Mouse (Mus musculus): ENCODE results near the gene Casp12. TPM values are rescaled to one million over a fixed set of nuclear protein-coding genes. Genes with fewer than 3 reads are reported as not detected.

The Casp12 gene
- total and polyA plus RNA-seq, 3 experiments: 0.34 TPM; not detected in 2

DNA sequence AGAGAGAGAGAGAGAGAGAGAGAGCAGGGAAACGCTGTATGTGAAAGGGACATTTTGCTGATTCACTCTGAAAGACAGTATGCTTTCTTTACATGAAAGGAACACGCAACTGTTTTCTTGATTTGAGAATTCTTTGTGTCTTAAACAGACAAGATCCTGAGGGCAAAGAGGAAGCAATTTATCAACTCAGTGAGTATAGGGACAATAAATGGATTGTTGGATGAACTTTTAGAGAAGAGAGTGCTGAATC is 46.2 kb upstream of the Casp12 start (continued):
- TF ChIP-seq MAX (IDR thresholded peaks at IDR 0.05; ENCODE audit: low read length) (no peak), ZKSCAN1 (IDR thresholded peaks at IDR 0.05; ENCODE audit: borderline replicate concordance, low read depth, low read length) (no peak), TBP (conservative IDR thresholded peaks at IDR 0.05; ENCODE audit: low read depth, low read length) (no peak), KAT2A (IDR thresholded peaks at IDR 0.05; ENCODE audit: insufficient replicate concordance, low read length) (no peak), NELFE (IDR thresholded peaks at IDR 0.05; ENCODE audit: low read depth, low read length) (no peak), ELF1 (IDR thresholded peaks at IDR 0.05; ENCODE audit: low read depth, low read length) (no peak), PAX5 (IDR thresholded peaks at IDR 0.05; ENCODE audit: low read length) (no peak), HCFC1 (IDR thresholded peaks at IDR 0.05; ENCODE audit: low read depth, low read length) (no peak), BHLHE40 (IDR thresholded peaks at IDR 0.05; ENCODE audit: low read depth, low read length) (no peak), POLR2A (IDR thresholded peaks at IDR 0.05; ENCODE audit: low read depth, low read length) (no peak), ZNF384 (IDR thresholded peaks at IDR 0.05; ENCODE audit: low read depth, low read length) (no peak), MAFK (IDR thresholded peaks at IDR 0.05; ENCODE audit: insufficient replicate concordance, low read length) (peak; percentile 80), POLR2AphosphoS2 (IDR thresholded peaks at IDR 0.05; ENCODE audit: low read depth, low read length) (no peak), MAZ (IDR thresholded peaks at IDR 0.05; ENCODE audit: low read depth, low read length) (no peak), SIN3A (IDR thresholded peaks at IDR 0.05; ENCODE audit: low read length) (0 out of 2 replicates have a peak, but pooled peaks have one; percentile 27), NRF1 (IDR thresholded peaks at IDR 0.05; ENCODE audit: low read depth, low read length) (no peak), E2F4 (IDR thresholded peaks at IDR 0.05; ENCODE audit: insufficient replicate concordance, low read depth, low read length) (no peak), MXI1 (IDR thresholded peaks at IDR 0.05; ENCODE audit: low read depth, low read length) (no peak), JUND (conservative IDR thresholded peaks at IDR 0.05; ENCODE audit: low read depth, low read length) (peak; percentile 50; the same call in 1 of the 2 replicates), MEF2A (IDR thresholded peaks at IDR 0.05; ENCODE audit: borderline replicate concordance, low read depth, low read length) (no peak), RAD21 (IDR thresholded peaks at IDR 0.05; ENCODE audit: low read depth, low read length) (no peak), TCF12 (IDR thresholded peaks at IDR 0.05; ENCODE audit: low read depth, low read length) (no peak), GABPA (IDR thresholded peaks at IDR 0.05; ENCODE audit: insufficient replicate concordance, low read depth, low read length) (no peak)

DNA sequence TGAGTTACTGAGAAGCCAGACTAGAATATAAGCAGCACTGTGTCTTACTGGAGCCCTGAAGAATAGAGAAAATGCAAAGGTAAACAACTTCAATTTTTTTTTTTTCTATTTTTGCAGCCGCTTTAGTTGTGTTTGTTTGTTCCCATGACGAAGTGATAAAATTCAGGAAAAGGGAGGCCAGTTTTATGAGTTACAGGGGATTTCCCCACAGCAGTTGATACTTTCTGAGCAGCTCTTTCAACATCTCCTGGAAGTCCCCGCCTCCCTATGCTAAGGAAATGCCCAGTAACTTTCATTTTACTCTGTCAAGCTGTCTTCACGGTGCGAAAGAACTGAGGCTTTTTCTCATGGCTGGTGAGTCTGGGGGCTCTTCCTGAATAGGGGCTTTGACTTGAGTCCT is 36.7 kb upstream of the Casp12 start, which contains the start of gene Casp4:
TSS of gene Casp4 (plus strand) at position 268 of the 400 bp plus-strand sequence.
- dilution Hi-C loops (cut with MboI; ENCODE audit: extremely low pct_ligation_motif_present, extremely low pct_unique_long_range_greater_than_20kb, low sequenced_read_pairs): no loop called here
- peaks cover 33% of the 10 kb centered on the region for H3K79me2 ChIP-seq (replicated peaks; ENCODE audit: control insufficient read depth, extremely low read depth, insufficient read depth, poor library complexity, severe bottlenecking)
- H3K4me3 ChIP-seq (replicated peaks in 1 of 3; ENCODE audit: low read depth in 2 of 3, low read length in 2 of 3, poor library complexity in 1 of 3): peak within 1 kb of the TSS; percentile 56 to 88 (median 75)
- H3K4me1 ChIP-seq (ENCODE audit: control insufficient read depth in 1 of 2, insufficient read depth in 2 of 2): peaks cover 0 to 19% of the 10 kb centered on the region in 2 experiments; a peak in 2 of 4 replicates
- peak within 1 kb of the TSS; percentile 71; the same call in 1 of the 2 replicates for H3K4me2 ChIP-seq (ENCODE audit: insufficient read depth, low read depth, poor library complexity, severe bottlenecking)
- TF ChIP-seq MAZ (IDR thresholded peaks at IDR 0.05; ENCODE audit: low read depth, low read length) (no peak), SMC3 (IDR thresholded peaks at IDR 0.05; ENCODE audit: low read depth, low read length) (no peak), CHD1 (IDR thresholded peaks at IDR 0.05; ENCODE audit: low read depth, low read length) (no peak; the same call in 1 of the 2 replicates), KAT2A (IDR thresholded peaks at IDR 0.05; ENCODE audit: insufficient replicate concordance, low read length) (no peak), MAFK (IDR thresholded peaks at IDR 0.05; ENCODE audit: insufficient replicate concordance, low read length) (0 out of 2 replicates have a peak, but pooled peaks have one; percentile 19), ZMIZ1 (IDR thresholded peaks at IDR 0.05; ENCODE audit: low read depth, low read length) (0 out of 2 replicates have a peak, but pooled peaks have one; percentile 23), IRF4 (IDR thresholded peaks at IDR 0.05; ENCODE audit: low read depth, low read length) (peak; percentile 89), GABPA (IDR thresholded peaks at IDR 0.05; ENCODE audit: insufficient replicate concordance, low read depth, low read length) (no peak), POLR2AphosphoS2 (IDR thresholded peaks at IDR 0.05; ENCODE audit: low read depth, low read length) (peak; percentile 74; the same call in 1 of the 2 replicates), SIN3A (IDR thresholded peaks at IDR 0.05; ENCODE audit: low read length) (peak; percentile 47), NELFE (IDR thresholded peaks at IDR 0.05; ENCODE audit: low read depth, low read length) (no peak), TBP (conservative IDR thresholded peaks at IDR 0.05; ENCODE audit: low read depth, low read length) (0 out of 2 replicates have a peak, but pooled peaks have one; percentile 40), PAX5 (IDR thresholded peaks at IDR 0.05; ENCODE audit: low read length) (no peak), BHLHE40 (IDR thresholded peaks at IDR 0.05; ENCODE audit: low read depth, low read length) (peak; percentile 36; the same call in 1 of the 2 replicates), CTCF (conservative IDR thresholded peaks at IDR 0.05 in 1 of 2, IDR thresholded peaks at IDR 0.05 in 1 of 2; ENCODE audit: low read depth in 2 of 2, low read length in 2 of 2) (no peak), ETS1 (conservative IDR thresholded peaks at IDR 0.05; ENCODE audit: low read depth, low read length) (peak; percentile 81), MEF2A (IDR thresholded peaks at IDR 0.05; ENCODE audit: borderline replicate concordance, low read depth, low read length) (peak; percentile 82), EP300 (IDR thresholded peaks at IDR 0.05; ENCODE audit: low read length) (peak; percentile 84), USF1 (IDR thresholded peaks at IDR 0.05; ENCODE audit: low read depth, low read length) (no peak), JUND (conservative IDR thresholded peaks at IDR 0.05; ENCODE audit: low read depth, low read length) (peak; percentile 38; the same call in 1 of the 2 replicates), POLR2A (IDR thresholded peaks at IDR 0.05; ENCODE audit: low read depth, low read length) (peak; percentile 62), ZNF384 (IDR thresholded peaks at IDR 0.05; ENCODE audit: low read depth, low read length) (peak; percentile 93), TCF12 (IDR thresholded peaks at IDR 0.05; ENCODE audit: low read depth, low read length) (peak; percentile 78; the same call in 1 of the 2 replicates), RAD21 (IDR thresholded peaks at IDR 0.05; ENCODE audit: low read depth, low read length) (no peak), ELF1 (IDR thresholded peaks at IDR 0.05; ENCODE audit: low read depth, low read length) (peak; percentile 46; the same call in 1 of the 2 replicates), MAX (IDR thresholded peaks at IDR 0.05; ENCODE audit: low read length) (no peak), CHD2 (IDR thresholded peaks at IDR 0.05; ENCODE audit: low read length) (no peak), JUN (IDR thresholded peaks at IDR 0.05; ENCODE audit: insufficient read depth, low read depth, low read length) (no peak)
- DNase-seq (ENCODE audit: extremely low read depth): peak; percentile 80
- H3K27me3 ChIP-seq (replicated peaks): no peaks in the 10 kb centered on the region
- in situ Hi-C loops (cut with MboI; ENCODE audit: low pct_ligation_motif_present, low pct_unique_long_range_greater_than_20kb, low sequenced_read_pairs): no loop called here
- H3K36me3 ChIP-seq (replicated peaks in 1 of 2; ENCODE audit: control insufficient read depth in 1 of 2, insufficient read depth in 1 of 2, low read length in 1 of 2): peaks cover 5 to 14% of the 10 kb centered on the region in 2 experiments
- no peaks in the 10 kb centered on the region for H3K9me3 ChIP-seq (replicated peaks; ENCODE audit: low read length)
- H3K27ac ChIP-seq (ENCODE audit: insufficient read depth, low read depth): peak within 1 kb of the TSS; percentile 77
- peak within 1 kb of the TSS; percentile 97 for H3K9ac ChIP-seq (ENCODE audit: insufficient read depth, low read depth)
